In the genomic region with DNA sequence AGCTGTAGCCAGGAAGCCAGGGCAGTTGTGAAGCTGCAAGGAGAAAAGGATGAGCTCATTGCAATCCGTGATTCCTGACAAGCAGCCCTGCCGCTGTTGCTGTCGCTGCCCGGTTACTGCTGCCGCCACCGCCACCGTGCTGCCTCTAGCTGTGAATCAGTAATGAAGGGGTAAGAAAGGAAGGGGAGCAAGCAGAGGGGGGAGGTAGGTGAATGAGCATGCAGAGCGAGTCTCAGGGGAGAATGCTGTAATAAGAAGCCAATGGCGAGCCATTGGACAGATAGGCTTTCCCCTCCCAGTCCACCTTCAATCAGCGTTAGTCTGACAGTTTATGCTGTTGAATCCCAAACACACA, we compare ENCODE assay signal across 8 mouse cellular contexts.
DNase-seq lines count a peak whose midpoint lies in the region; ATAC-seq and TF ChIP-seq lines count a peak whose summit lies in the region.

No protein-coding gene starts in this region.

- TF ChIP-seq CTCF in gastrocnemius, adult 2 months (IDR thresholded peaks at IDR 0.05) = no peak

- H3K36me3 ChIP-seq in intestine, embryonic 15.5 days = no peaks in the 10 kb centered on the region
- H3K36me3 ChIP-seq in stomach, embryonic 14.5 days (ENCODE audit: control insufficient read depth, insufficient read depth, low read length) = no peaks in the 10 kb centered on the region

- intact Hi-C loops in gastrocnemius, adult 2 months (cut with DNase I) = no loop called here
- intact Hi-C loops in left cerebral cortex, postnatal 10 days (cut with DNase I) = no loop called here

- DNase-seq in adrenal gland, adult (ENCODE audit: inconsistent age in 2 of 2, low spot score in 1 of 2) = peak; percentile 38 to 69
- DNase-seq in adrenal gland, postnatal 4 days (ENCODE audit: low spot score in 2 of 2) = no peak
- peak; percentile 75 to 78 for DNase-seq in cerebellum, postnatal 36 days
- peak; percentile 32 for DNase-seq in gastrocnemius, adult 2 months
- peak; percentile 74 to 78 for DNase-seq in left cerebral cortex, postnatal 10 days (ENCODE audit: extremely low spot score in 1 of 2, low spot score in 2 of 2)
- peak; percentile 83 for DNase-seq in mesoderm, embryonic 11.5 days (ENCODE audit: low read depth, low spot score)

- 0 out of 2 replicates have a peak, but pooled peaks cover 2% of the 10 kb centered on the region for H3K4me1 ChIP-seq in intestine, embryonic 15.5 days (replicated peaks)
- H3K4me1 ChIP-seq in stomach, embryonic 14.5 days (ENCODE audit: control insufficient read depth, insufficient read depth, low read length) = 0 out of 2 replicates have a peak, but pooled peaks cover 5% of the 10 kb centered on the region

- WGBS in intestine, embryonic 15.5 days = 1% methylated on average over 10 of the region's 10 CpGs
- WGBS in stomach, embryonic 14.5 days = under 1% methylated on average over 10 of the region's 10 CpGs

- H3K4me3 ChIP-seq in gastrocnemius, adult 2 months = peak overlapping the region; percentile 64
- H3K4me3 ChIP-seq in intestine, embryonic 15.5 days (replicated peaks) = peak overlapping the region; percentile 31
- H3K4me3 ChIP-seq in stomach, embryonic 14.5 days (ENCODE audit: low read depth, low read length) = peak overlapping the region; percentile 31

- H3K9ac ChIP-seq in intestine, embryonic 15.5 days = peak overlapping the region; percentile 36
- peak overlapping the region; percentile 21; the same call in 1 of the 2 replicates for H3K9ac ChIP-seq in stomach, embryonic 14.5 days (replicated peaks; ENCODE audit: low read depth, low read length)

- no peaks in the 10 kb centered on the region for H3K9me3 ChIP-seq in intestine, embryonic 15.5 days
- H3K9me3 ChIP-seq in stomach, embryonic 14.5 days (ENCODE audit: control insufficient read depth, low read depth, low read length) = no peaks in the 10 kb centered on the region

- peak; percentile 90 for ATAC-seq in intestine, embryonic 15.5 days
- ATAC-seq in stomach, embryonic 14.5 days (ENCODE audit: insufficient number of reproducible peaks, insufficient read depth, low FRiP score, low read depth) = no peak; the same call in 1 of the 2 replicates

- H3K27me3 ChIP-seq in intestine, embryonic 15.5 days (replicated peaks) = no peaks in the 10 kb centered on the region
- no peaks in the 10 kb centered on the region for H3K27me3 ChIP-seq in stomach, embryonic 14.5 days (ENCODE audit: control insufficient read depth, insufficient read depth, low read length)

- H3K27ac ChIP-seq in gastrocnemius, adult 2 months = no peak overlapping the region
- H3K27ac ChIP-seq in intestine, embryonic 15.5 days = no peak overlapping the region
- H3K27ac ChIP-seq in stomach, embryonic 14.5 days (ENCODE audit: low read length) = no peak overlapping the region

- peak overlapping the region; percentile 73 for H3K4me2 ChIP-seq in intestine, embryonic 15.5 days (replicated peaks)
- peak overlapping the region; percentile 69 for H3K4me2 ChIP-seq in stomach, embryonic 14.5 days (replicated peaks; ENCODE audit: low read depth, low read length)

Comparison
In these comparisons a context has a peak if more than half of its experiments do, and no peak if none do; other contexts are left out.
1. DNase-seq: peak in adrenal gland, adult (2 of 2), cerebellum, postnatal 36 days (2 of 2), gastrocnemius, adult 2 months (single experiment), left cerebral cortex, postnatal 10 days (2 of 2) and mesoderm, embryonic 11.5 days (single experiment); none in adrenal gland, postnatal 4 days (0 of 2).
2. Peak in every context shown above with its lines, with median percentiles within 50 percentile points of each other: H3K4me3 ChIP-seq.